Mouse (Mus musculus) monocyte, adult 2 months (primary cell): ENCODE results near the gene Cgnl1.

Experiments
- DNase-seq, 2 experiments: peaks; one replicate each; pipeline ENCODE4 v3.0.0; 2022; ENCODE audit warnings: low spot score in 2 of 2, low read depth in 1 of 2

Gene Cgnl1

GRCm38 (mm10) chr9:71768119-71768518 lies 3.3 kb downstream of the Cgnl1 start:
- no peak for DNase-seq

GRCm38 (mm10) chr9:71766902-71767301 lies 4.5 kb downstream of the Cgnl1 start:
- DNase-seq, result no peak

GRCm38 (mm10) chr9:71766306-71766705 lies 5.1 kb downstream of the Cgnl1 start:
- DNase-seq, result no peak

GRCm38 (mm10) chr9:71764551-71764950 lies 6.9 kb downstream of the Cgnl1 start:
- no peak for DNase-seq

GRCm38 (mm10) chr9:71763273-71763672 lies 8.1 kb downstream of the Cgnl1 start:
- DNase-seq, result no peak

- DNase-seq, result no peak
Measured at GRCm38 (mm10) chr9:71761663-71762062, 9.7 kb downstream of the Cgnl1 start.

- DNase-seq, result no peak
Measured at GRCm38 (mm10) chr9:71760518-71761141, 10.8 kb downstream of the Cgnl1 start.

- DNase-seq, result no peak
Measured at GRCm38 (mm10) chr9:71759893-71760292, 11.5 kb downstream of the Cgnl1 start.

- DNase-seq, result no peak
Measured at GRCm38 (mm10) chr9:71757386-71757785, 14.0 kb downstream of the Cgnl1 start.

GRCm38 (mm10) chr9:71756916-71757315 lies 14.5 kb downstream of the Cgnl1 start:
- peak in 1 of 2 experiments; percentile 14 for DNase-seq

- DNase-seq, result no peak
Measured at GRCm38 (mm10) chr9:71753981-71754380, 17.4 kb downstream of the Cgnl1 start.

- DNase-seq, result no peak
Measured at GRCm38 (mm10) chr9:71753529-71753928, 17.9 kb downstream of the Cgnl1 start.

- DNase-seq, result no peak
Measured at GRCm38 (mm10) chr9:71753117-71753516, 18.3 kb downstream of the Cgnl1 start.

GRCm38 (mm10) chr9:71750015-71750672 lies 21.3 kb downstream of the Cgnl1 start:
- no peak for DNase-seq

GRCm38 (mm10) chr9:71746405-71746804 lies 25.0 kb downstream of the Cgnl1 start:
- no peak for DNase-seq

GRCm38 (mm10) chr9:71738081-71738930 lies 33.1 kb downstream of the Cgnl1 start:
- no peak for DNase-seq

GRCm38 (mm10) chr9:71737257-71738023 lies 34.0 kb downstream of the Cgnl1 start:
- no peak for DNase-seq

GRCm38 (mm10) chr9:71735886-71736285 lies 35.5 kb downstream of the Cgnl1 start:
- no peak for DNase-seq

GRCm38 (mm10) chr9:71733559-71733958 lies 37.8 kb downstream of the Cgnl1 start:
- DNase-seq, result no peak

GRCm38 (mm10) chr9:71728822-71729311 lies 42.5 kb downstream of the Cgnl1 start:
- DNase-seq, result no peak

- no peak for DNase-seq
Measured at GRCm38 (mm10) chr9:71727233-71727632, 44.2 kb downstream of the Cgnl1 start.
